11 mouse cellular contexts compared by ENCODE assay signal in the genomic region with DNA sequence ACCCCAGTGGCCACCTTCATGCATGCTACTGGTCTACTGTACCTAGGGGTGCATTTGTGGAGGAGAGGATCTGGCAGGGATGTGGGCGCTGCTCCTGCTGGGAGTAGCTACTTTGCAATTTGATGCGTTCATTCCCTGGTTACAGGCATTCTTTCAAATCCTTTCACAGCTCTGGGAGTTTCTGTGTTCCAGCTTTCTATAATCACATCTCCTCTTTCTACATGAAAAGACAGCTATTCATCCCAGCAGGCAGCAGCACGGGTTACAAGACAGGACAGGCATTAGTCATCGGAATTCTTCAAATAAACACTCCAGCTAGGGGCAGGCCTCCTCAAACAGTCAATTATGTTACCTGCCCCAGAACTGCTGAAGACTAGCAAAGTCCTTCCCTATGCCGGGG. TPM values are rescaled to one million over a fixed set of nuclear protein-coding genes. Genes with fewer than 3 reads are reported as not detected.
DNase-seq lines count a peak whose midpoint lies in the region; ATAC-seq and TF ChIP-seq lines count a peak whose summit lies in the region.
"Had no signal": no experiment of that assay in that cellular context is flagged by ENCODE, and none has a peak within 500 bp of the region (broad histone marks: within the 10 kb centered on the region; RNA-seq: fewer than 3 reads in every experiment).

No protein-coding gene starts in this region.

- no peak for TF ChIP-seq CTCF in hindbrain, postnatal 0 days (IDR thresholded peaks at IDR 0.05; ENCODE audit: low read depth)

- H3K4me1 ChIP-seq in hindbrain, postnatal 0 days (ENCODE audit: insufficient read depth, low read length): peaks cover 2% of the 10 kb centered on the region
- 0 out of 2 replicates have a peak, but pooled peaks cover 5% of the 10 kb centered on the region for H3K4me1 ChIP-seq in hindbrain, embryonic 11.5 days (replicated peaks; ENCODE audit: control insufficient read depth, insufficient read depth, low read length)
- peaks cover 11% of the 10 kb centered on the region for H3K4me1 ChIP-seq in midbrain, embryonic 14.5 days (ENCODE audit: control insufficient read depth, insufficient read depth, low read length)
- peaks cover 4% of the 10 kb centered on the region for H3K4me1 ChIP-seq in midbrain, embryonic 11.5 days (ENCODE audit: control insufficient read depth, insufficient read depth, low read length)
- H3K4me1 ChIP-seq in embryonic facial prominence, embryonic 14.5 days (ENCODE audit: control insufficient read depth, insufficient read depth, low read length): peaks cover 3% of the 10 kb centered on the region; the same call in 1 of the 2 replicates
- peaks cover 21% of the 10 kb centered on the region for H3K4me1 ChIP-seq in stomach, embryonic 15.5 days

- no peak for ATAC-seq in hindbrain, postnatal 0 days
- ATAC-seq in hindbrain, embryonic 11.5 days (ENCODE audit: low FRiP score): no peak
- no peak for ATAC-seq in midbrain, embryonic 14.5 days (ENCODE audit: low FRiP score, low TSS enrichment)
- no peak for ATAC-seq in midbrain, embryonic 11.5 days (ENCODE audit: low FRiP score)
- ATAC-seq in embryonic facial prominence, embryonic 14.5 days (ENCODE audit: low read depth): peak; percentile 77
- no peak; the same call in 1 of the 2 replicates for ATAC-seq in stomach, embryonic 15.5 days (ENCODE audit: insufficient read depth, low FRiP score, low read depth)

- H3K4me3 ChIP-seq in hindbrain, postnatal 0 days (ENCODE audit: low read length): no peak overlapping the region
- H3K4me3 ChIP-seq in hindbrain, embryonic 11.5 days (ENCODE audit: low read depth, low read length): no peak overlapping the region
- H3K4me3 ChIP-seq in midbrain, embryonic 14.5 days (replicated peaks; ENCODE audit: low read depth, low read length): no peak overlapping the region
- no peak overlapping the region for H3K4me3 ChIP-seq in midbrain, embryonic 11.5 days (ENCODE audit: low read depth, low read length)
- H3K4me3 ChIP-seq in embryonic facial prominence, embryonic 14.5 days (ENCODE audit: low read depth, low read length): no peak overlapping the region
- no peak overlapping the region for H3K4me3 ChIP-seq in stomach, embryonic 15.5 days (replicated peaks)
- H3K4me3 ChIP-seq: lung, embryonic 15.5 days had no signal

- no peaks in the 10 kb centered on the region for H3K27me3 ChIP-seq in hindbrain, postnatal 0 days (ENCODE audit: insufficient read depth, low read length)
- H3K27me3 ChIP-seq in hindbrain, embryonic 11.5 days (ENCODE audit: control insufficient read depth, insufficient read depth, low read length): no peaks in the 10 kb centered on the region
- H3K27me3 ChIP-seq in midbrain, embryonic 14.5 days (ENCODE audit: control insufficient read depth, insufficient read depth, low read length): no peaks in the 10 kb centered on the region
- no peaks in the 10 kb centered on the region for H3K27me3 ChIP-seq in midbrain, embryonic 11.5 days (ENCODE audit: control insufficient read depth, insufficient read depth, low read length)
- H3K27me3 ChIP-seq in embryonic facial prominence, embryonic 14.5 days (replicated peaks; ENCODE audit: control insufficient read depth, insufficient read depth, low read length): no peaks in the 10 kb centered on the region
- H3K27me3 ChIP-seq in stomach, embryonic 15.5 days (replicated peaks): no peaks in the 10 kb centered on the region
- H3K27me3 ChIP-seq: lung, embryonic 15.5 days had no signal

- no peaks in the 10 kb centered on the region for H3K9me3 ChIP-seq in hindbrain, postnatal 0 days (ENCODE audit: low read length)
- no peaks in the 10 kb centered on the region for H3K9me3 ChIP-seq in hindbrain, embryonic 11.5 days (ENCODE audit: control insufficient read depth, low read length)
- H3K9me3 ChIP-seq in midbrain, embryonic 14.5 days (ENCODE audit: control insufficient read depth, low read length): no peaks in the 10 kb centered on the region
- no peaks in the 10 kb centered on the region for H3K9me3 ChIP-seq in midbrain, embryonic 11.5 days (ENCODE audit: control insufficient read depth, low read length)
- no peaks in the 10 kb centered on the region for H3K9me3 ChIP-seq in embryonic facial prominence, embryonic 14.5 days (ENCODE audit: control insufficient read depth, low read length)
- no peaks in the 10 kb centered on the region for H3K9me3 ChIP-seq in stomach, embryonic 15.5 days
- H3K9me3 ChIP-seq: lung, embryonic 15.5 days had no signal

- H3K27ac ChIP-seq in hindbrain, postnatal 0 days: peak overlapping the region; percentile 45; the same call in 1 of the 2 replicates
- no peak overlapping the region for H3K27ac ChIP-seq in hindbrain, embryonic 11.5 days (ENCODE audit: low read depth, low read length)
- 0 out of 2 replicates have a peak overlapping the region, but pooled peaks have one; percentile 41 for H3K27ac ChIP-seq in midbrain, embryonic 14.5 days (replicated peaks; ENCODE audit: low read depth, low read length)
- no peak overlapping the region for H3K27ac ChIP-seq in midbrain, embryonic 11.5 days (ENCODE audit: low read depth, low read length)
- peak overlapping the region; percentile 72 for H3K27ac ChIP-seq in embryonic facial prominence, embryonic 14.5 days (replicated peaks; ENCODE audit: low read depth, low read length)
- peak overlapping the region; percentile 68 for H3K27ac ChIP-seq in stomach, embryonic 15.5 days
- H3K27ac ChIP-seq: lung, embryonic 15.5 days had no signal

- peaks cover 7% of the 10 kb centered on the region; the same call in 1 of the 2 replicates for H3K36me3 ChIP-seq in hindbrain, postnatal 0 days (ENCODE audit: insufficient read depth, low read length)
- H3K36me3 ChIP-seq in hindbrain, embryonic 11.5 days (ENCODE audit: control insufficient read depth, insufficient read depth, low read length): peaks cover 2% of the 10 kb centered on the region; the same call in 1 of the 2 replicates
- H3K36me3 ChIP-seq in midbrain, embryonic 14.5 days (ENCODE audit: control insufficient read depth, insufficient read depth, low read length): peaks cover 16% of the 10 kb centered on the region
- peaks cover 14% of the 10 kb centered on the region for H3K36me3 ChIP-seq in midbrain, embryonic 11.5 days (ENCODE audit: control insufficient read depth, insufficient read depth, low read length)
- peaks cover 34% of the 10 kb centered on the region for H3K36me3 ChIP-seq in embryonic facial prominence, embryonic 14.5 days (ENCODE audit: control insufficient read depth, insufficient read depth, low read length)
- peaks cover 18% of the 10 kb centered on the region for H3K36me3 ChIP-seq in stomach, embryonic 15.5 days

- H3K4me2 ChIP-seq in hindbrain, postnatal 0 days (ENCODE audit: low read depth, low read length): no peak overlapping the region
- H3K4me2 ChIP-seq in hindbrain, embryonic 11.5 days (replicated peaks; ENCODE audit: low read depth, low read length): no peak overlapping the region
- H3K4me2 ChIP-seq in midbrain, embryonic 14.5 days (ENCODE audit: low read length): no peak overlapping the region
- no peak overlapping the region for H3K4me2 ChIP-seq in midbrain, embryonic 11.5 days
- H3K4me2 ChIP-seq in embryonic facial prominence, embryonic 14.5 days (ENCODE audit: low read depth, low read length): no peak overlapping the region
- no peak overlapping the region for H3K4me2 ChIP-seq in stomach, embryonic 15.5 days
- H3K4me2 ChIP-seq: heart, embryonic 11.5 days; lung, embryonic 15.5 days had no signal

- H3K9ac ChIP-seq in hindbrain, postnatal 0 days (replicated peaks; ENCODE audit: low read length): 0 out of 2 replicates have a peak overlapping the region, but pooled peaks have one; percentile 5
- H3K9ac ChIP-seq in hindbrain, embryonic 11.5 days (ENCODE audit: low read depth, low read length): no peak overlapping the region
- H3K9ac ChIP-seq in midbrain, embryonic 14.5 days (replicated peaks; ENCODE audit: low read length): no peak overlapping the region
- no peak overlapping the region for H3K9ac ChIP-seq in midbrain, embryonic 11.5 days (ENCODE audit: low read length)
- H3K9ac ChIP-seq in embryonic facial prominence, embryonic 14.5 days (ENCODE audit: low read depth, low read length): no peak overlapping the region
- no peak overlapping the region for H3K9ac ChIP-seq in stomach, embryonic 15.5 days
- H3K9ac ChIP-seq: lung, embryonic 15.5 days had no signal

- DNase-seq in hindbrain, postnatal 0 days (ENCODE audit: low spot score): peak; percentile 7
- DNase-seq in hindbrain, embryonic 11.5 days (ENCODE audit: low spot score): no peak
- peak; percentile 10 for DNase-seq in midbrain, embryonic 14.5 days
- DNase-seq in midbrain, embryonic 11.5 days (ENCODE audit: low spot score, missing footprints): no peak
- peak; percentile 73 for DNase-seq in embryonic facial prominence, embryonic 14.5 days (ENCODE audit: low spot score)
- DNase-seq in urinary bladder, adult 18-20 months (ENCODE audit: low spot score in 2 of 2): no peak
- no peak for DNase-seq in cerebellum, postnatal 36 days
- DNase-seq: kidney, postnatal 25 days had no signal

- 15% methylated on average over 5 of the region's 5 CpGs for WGBS in hindbrain, postnatal 0 days
- WGBS in hindbrain, embryonic 11.5 days: 56% methylated on average over 5 of the region's 5 CpGs
- WGBS in midbrain, embryonic 14.5 days: 36% methylated on average over 5 of the region's 5 CpGs
- 50% methylated on average over 5 of the region's 5 CpGs for WGBS in midbrain, embryonic 11.5 days
- 45% methylated on average over 5 of the region's 5 CpGs for WGBS in embryonic facial prominence, embryonic 14.5 days
- WGBS in stomach, embryonic 15.5 days: 27% methylated on average over 5 of the region's 5 CpGs

RNA-seq across cellular contexts. Expression of a gene that starts 6.3 kb away (rescaled TPM):
- total RNA-seq in hindbrain, postnatal 0 days (2014; rRNA removed): 97.5 and 115 TPM in 2 replicates
- 96.9 and 103 TPM in 2 replicates for polyA plus RNA-seq in hindbrain, postnatal 0 days (2015; fragmentation: Nextera tagmentation; extraction: Ambion mirVana)
- 162 and 163 TPM in 2 replicates for polyA plus RNA-seq in hindbrain, embryonic 11.5 days (2014; fragmentation: Nextera tagmentation; extraction: Ambion mirVana)
- 148 and 174 TPM in 2 replicates for polyA plus RNA-seq in midbrain, embryonic 14.5 days (2014; fragmentation: Nextera tagmentation; extraction: Ambion mirVana)
- 167 and 173 TPM in 2 replicates for polyA plus RNA-seq in midbrain, embryonic 11.5 days (2014; fragmentation: Nextera tagmentation; extraction: Ambion mirVana)
- polyA plus RNA-seq in embryonic facial prominence, embryonic 14.5 days (2014; fragmentation: Nextera tagmentation; extraction: Ambion mirVana): 126 and 151 TPM in 2 replicates
- polyA plus RNA-seq in stomach, embryonic 15.5 days (2015; fragmentation: Nextera tagmentation; extraction: Ambion mirVana): 112 and 121 TPM in 2 replicates

RNA-seq across cellular contexts. Expression of a gene that starts 20.3 kb away (rescaled TPM):
- total RNA-seq in hindbrain, postnatal 0 days (2014; rRNA removed): 157 and 207 TPM in 2 replicates
- polyA plus RNA-seq in hindbrain, postnatal 0 days (2015; fragmentation: Nextera tagmentation; extraction: Ambion mirVana): 69.4 and 74.4 TPM in 2 replicates
- 54.6 and 63.4 TPM in 2 replicates for polyA plus RNA-seq in hindbrain, embryonic 11.5 days (2014; fragmentation: Nextera tagmentation; extraction: Ambion mirVana)
- 57.0 and 62.3 TPM in 2 replicates for polyA plus RNA-seq in midbrain, embryonic 14.5 days (2014; fragmentation: Nextera tagmentation; extraction: Ambion mirVana)
- 70.5 and 79.6 TPM in 2 replicates for polyA plus RNA-seq in midbrain, embryonic 11.5 days (2014; fragmentation: Nextera tagmentation; extraction: Ambion mirVana)
- 61.6 and 63.0 TPM in 2 replicates for polyA plus RNA-seq in embryonic facial prominence, embryonic 14.5 days (2014; fragmentation: Nextera tagmentation; extraction: Ambion mirVana)
- 56.0 and 59.8 TPM in 2 replicates for polyA plus RNA-seq in stomach, embryonic 15.5 days (2015; fragmentation: Nextera tagmentation; extraction: Ambion mirVana)

RNA-seq across cellular contexts. Expression of a gene that starts 29.5 kb away (rescaled TPM):
- total RNA-seq in hindbrain, postnatal 0 days (2014; rRNA removed): 93.8 and 99.2 TPM in 2 replicates
- polyA plus RNA-seq in hindbrain, postnatal 0 days (2015; fragmentation: Nextera tagmentation; extraction: Ambion mirVana): 117 and 136 TPM in 2 replicates
- 182 and 205 TPM in 2 replicates for polyA plus RNA-seq in hindbrain, embryonic 11.5 days (2014; fragmentation: Nextera tagmentation; extraction: Ambion mirVana)
- 89.7 and 107 TPM in 2 replicates for polyA plus RNA-seq in midbrain, embryonic 14.5 days (2014; fragmentation: Nextera tagmentation; extraction: Ambion mirVana)
- polyA plus RNA-seq in midbrain, embryonic 11.5 days (2014; fragmentation: Nextera tagmentation; extraction: Ambion mirVana): 156 and 161 TPM in 2 replicates
- polyA plus RNA-seq in embryonic facial prominence, embryonic 14.5 days (2014; fragmentation: Nextera tagmentation; extraction: Ambion mirVana): 125 and 126 TPM in 2 replicates
- 182 and 210 TPM in 2 replicates for polyA plus RNA-seq in stomach, embryonic 15.5 days (2015; fragmentation: Nextera tagmentation; extraction: Ambion mirVana)

RNA-seq across cellular contexts. Expression of a gene that starts 53.6 kb away (rescaled TPM):
- total RNA-seq in hindbrain, postnatal 0 days (2014; rRNA removed): 12.6 and 12.9 TPM in 2 replicates
- 37.4 and 38.5 TPM in 2 replicates for polyA plus RNA-seq in hindbrain, postnatal 0 days (2015; fragmentation: Nextera tagmentation; extraction: Ambion mirVana)
- polyA plus RNA-seq in hindbrain, embryonic 11.5 days (2014; fragmentation: Nextera tagmentation; extraction: Ambion mirVana): 40.2 and 42.6 TPM in 2 replicates
- polyA plus RNA-seq in midbrain, embryonic 14.5 days (2014; fragmentation: Nextera tagmentation; extraction: Ambion mirVana): 23.1 and 24.7 TPM in 2 replicates
- polyA plus RNA-seq in midbrain, embryonic 11.5 days (2014; fragmentation: Nextera tagmentation; extraction: Ambion mirVana): 46.9 and 47.0 TPM in 2 replicates
- polyA plus RNA-seq in embryonic facial prominence, embryonic 14.5 days (2014; fragmentation: Nextera tagmentation; extraction: Ambion mirVana): 63.8 and 71.6 TPM in 2 replicates
- polyA plus RNA-seq in stomach, embryonic 15.5 days (2015; fragmentation: Nextera tagmentation; extraction: Ambion mirVana): 54.2 and 56.2 TPM in 2 replicates

Comparison
In these comparisons a context has a peak if more than half of its experiments do, and no peak if none do; other contexts are left out.
1. DNase-seq: peak in hindbrain, postnatal 0 days (single experiment), midbrain, embryonic 14.5 days (single experiment) and embryonic facial prominence, embryonic 14.5 days (single experiment); none in hindbrain, embryonic 11.5 days (single experiment), midbrain, embryonic 11.5 days (single experiment), urinary bladder, adult 18-20 months (0 of 2) and cerebellum, postnatal 36 days (0 of 2).
2. H3K27ac ChIP-seq: peak in hindbrain, postnatal 0 days (single experiment), midbrain, embryonic 14.5 days (single experiment), embryonic facial prominence, embryonic 14.5 days (single experiment) and stomach, embryonic 15.5 days (single experiment); none in hindbrain, embryonic 11.5 days (single experiment) and midbrain, embryonic 11.5 days (single experiment).